Mouse (Mus musculus) kidney, adult 9 months (tissue): Measurements from ENCODE around the gene Col27a1.

Experiments
- DNase-seq: peaks from one replicate; pipeline ENCODE4 v3.0.0; 2022

Gene Col27a1

GRCm38 (mm10) chr4:63314063-63314462, 100.3 kb downstream of the Col27a1 start:
- no peak for DNase-seq

GRCm38 (mm10) chr4:63316076-63316746, 102.4 kb downstream of the Col27a1 start:
- no peak for DNase-seq

DNA sequence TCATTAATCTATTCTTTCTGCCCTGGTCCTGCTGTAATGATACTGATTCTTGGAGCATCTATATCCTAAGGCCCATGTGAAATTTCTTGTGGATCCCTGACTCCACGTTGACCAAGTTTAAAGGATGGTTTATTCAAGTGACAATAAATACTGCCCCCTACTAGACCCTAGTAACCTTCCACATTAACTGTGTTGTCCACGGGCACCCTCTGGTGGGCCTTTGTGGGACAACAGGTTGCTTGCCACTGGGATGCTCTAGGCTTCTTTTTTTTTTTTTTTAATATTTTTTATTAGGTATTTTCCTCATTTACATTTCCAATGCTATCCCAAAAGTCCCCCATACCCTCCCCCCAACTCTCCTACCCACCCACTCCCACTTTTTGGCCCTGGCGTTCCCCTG, 105.8 kb downstream of the Col27a1 start:
- DNase-seq, result peak; percentile 65

DNA sequence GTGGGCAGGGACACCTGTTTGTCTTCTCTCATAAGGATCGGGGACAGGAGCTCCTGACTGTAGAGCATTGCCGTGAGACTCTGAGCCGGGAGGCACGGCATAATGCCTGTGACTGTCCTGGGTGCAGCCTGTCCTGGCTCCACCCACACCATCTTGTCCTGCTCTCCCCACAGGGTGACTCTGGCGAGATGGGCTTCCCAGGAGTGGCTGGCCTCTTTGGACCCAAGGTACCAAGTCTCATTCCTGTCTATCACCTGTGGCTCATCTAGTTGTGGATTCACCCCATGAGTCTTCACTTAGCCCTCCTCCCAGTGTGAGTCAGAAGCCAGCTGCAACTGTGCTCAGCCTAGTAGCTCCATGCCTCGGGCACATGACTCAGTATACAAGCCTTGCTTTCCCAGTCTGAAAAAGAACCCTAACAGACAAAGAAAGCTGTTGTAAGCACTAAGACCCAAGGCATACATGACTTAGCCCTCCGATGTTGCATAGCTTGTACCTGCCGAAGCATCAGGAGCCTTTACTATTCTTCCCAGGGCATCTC, 109.5 kb downstream of the Col27a1 start:
- no peak for DNase-seq

GRCm38 (mm10) chr4:63333403-63333802, 119.6 kb downstream of the Col27a1 start:
- no peak for DNase-seq

- DNase-seq, result no peak
Measured at GRCm38 (mm10) chr4:63338414-63339076, 124.7 kb downstream of the Col27a1 start.

DNA sequence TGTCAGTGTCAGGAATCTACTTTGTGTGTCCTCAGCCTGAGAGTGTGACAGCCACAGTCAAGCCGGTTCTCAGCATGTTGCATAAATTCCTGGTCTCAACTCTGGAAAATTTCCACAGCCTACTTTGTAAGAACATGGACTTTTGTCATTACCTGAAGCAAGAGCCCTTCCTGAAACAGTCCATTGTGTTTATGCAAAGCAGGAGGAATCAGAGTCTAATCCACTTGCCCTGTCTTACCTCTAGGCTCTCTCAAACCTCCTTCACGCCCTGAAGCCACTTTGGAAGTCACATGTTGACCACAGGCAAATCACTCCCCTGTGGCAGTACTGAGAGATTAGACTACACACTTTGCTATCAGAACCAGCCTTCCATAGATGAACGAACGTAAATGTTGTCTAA, 128.7 kb downstream of the Col27a1 start:
- no peak for DNase-seq

DNA sequence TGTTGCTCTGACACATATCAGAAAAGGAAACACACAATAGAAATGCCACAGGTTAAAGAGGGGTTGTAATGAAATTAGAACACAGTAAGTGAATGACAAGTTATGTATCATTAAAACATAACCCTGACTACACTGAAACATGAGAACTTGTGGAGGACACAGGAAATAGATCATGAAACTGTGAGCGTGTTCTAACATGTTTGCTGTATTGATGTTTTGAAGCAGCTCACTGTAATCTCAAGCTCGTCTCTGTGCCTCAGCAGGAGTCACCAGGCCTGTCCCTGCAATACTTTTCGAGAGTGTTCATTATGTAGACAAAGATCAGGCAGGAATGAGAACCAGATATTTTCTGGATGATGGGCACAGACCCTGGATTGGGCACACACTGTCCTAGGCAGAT, 129.8 kb downstream of the Col27a1 start:
- DNase-seq, result no peak

DNA sequence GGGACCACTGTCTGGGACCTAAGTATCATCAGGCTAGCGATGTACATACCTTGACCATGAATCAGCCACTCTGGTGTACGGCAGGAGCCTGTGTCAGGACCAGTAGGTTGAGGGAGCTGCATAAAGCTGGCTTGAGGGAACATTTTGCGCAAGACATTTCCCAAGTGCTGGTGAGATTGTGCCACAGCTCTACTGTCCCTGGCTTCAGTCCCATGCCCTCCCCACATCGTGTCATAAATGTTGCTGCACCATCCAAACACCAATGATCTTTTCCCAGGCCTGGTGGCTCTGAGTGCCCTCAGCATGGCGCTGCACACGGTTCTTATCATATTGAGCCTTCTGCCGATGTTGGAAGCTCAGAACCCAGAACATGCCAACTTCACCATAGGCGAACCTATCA, 130.5 kb downstream of the Col27a1 start, which contains the start of gene Orm1:
Gene Orm1, plus strand, starts transcription at position 266 of the 400 bp plus-strand sequence.
- no peak for DNase-seq

- no peak for DNase-seq
Measured at GRCm38 (mm10) chr4:63345261-63345660, 131.5 kb downstream of the Col27a1 start.

GRCm38 (mm10) chr4:63346659-63347058, 132.9 kb downstream of the Col27a1 start:
- DNase-seq, result no peak

GRCm38 (mm10) chr4:63348524-63348923, 134.7 kb downstream of the Col27a1 start:
- no peak for DNase-seq

GRCm38 (mm10) chr4:63355877-63356665, 142.3 kb downstream of the Col27a1 start, which contains the start of gene Orm3:
TSS of gene Orm3 (plus strand) at chr4:63356162.
- no peak for DNase-seq

GRCm38 (mm10) chr4:63356981-63357570, 143.3 kb downstream of the Col27a1 start:
- no peak for DNase-seq

GRCm38 (mm10) chr4:63359861-63360260, 146.1 kb downstream of the Col27a1 start:
- DNase-seq, result no peak

GRCm38 (mm10) chr4:63362150-63362549, 148.3 kb downstream of the Col27a1 start, which contains the start of gene Orm2:
TSS of gene Orm2 (plus strand) at chr4:63362449.
- DNase-seq, result no peak

GRCm38 (mm10) chr4:63368577-63368976, 154.8 kb downstream of the Col27a1 start:
- peak; percentile 88 for DNase-seq

DNA sequence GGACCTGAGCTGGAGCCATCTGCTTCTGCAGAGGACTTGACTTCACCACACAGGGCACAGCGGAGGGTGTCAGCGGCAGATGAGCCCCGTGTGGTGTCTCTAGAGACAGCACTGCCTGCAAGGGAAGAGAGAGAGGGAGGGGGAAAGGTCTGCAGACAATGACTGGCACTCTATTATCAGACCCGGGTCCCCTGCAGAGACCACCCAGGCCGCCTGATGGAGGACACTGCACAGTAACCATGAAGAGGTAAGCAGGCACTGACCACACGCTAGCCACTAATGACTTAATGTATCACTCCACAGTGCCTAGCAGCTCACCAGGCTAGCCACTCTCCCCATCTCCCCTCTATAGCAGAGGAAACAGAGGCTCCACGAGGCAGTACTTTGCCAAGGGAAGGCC, 157.1 kb downstream of the Col27a1 start:
- DNase-seq, result no peak

- DNase-seq, result peak; percentile 15
Measured at GRCm38 (mm10) chr4:63371890-63372289, 158.1 kb downstream of the Col27a1 start.

- DNase-seq, result no peak
Measured at GRCm38 (mm10) chr4:63373404-63373803, 159.6 kb downstream of the Col27a1 start.

DNA sequence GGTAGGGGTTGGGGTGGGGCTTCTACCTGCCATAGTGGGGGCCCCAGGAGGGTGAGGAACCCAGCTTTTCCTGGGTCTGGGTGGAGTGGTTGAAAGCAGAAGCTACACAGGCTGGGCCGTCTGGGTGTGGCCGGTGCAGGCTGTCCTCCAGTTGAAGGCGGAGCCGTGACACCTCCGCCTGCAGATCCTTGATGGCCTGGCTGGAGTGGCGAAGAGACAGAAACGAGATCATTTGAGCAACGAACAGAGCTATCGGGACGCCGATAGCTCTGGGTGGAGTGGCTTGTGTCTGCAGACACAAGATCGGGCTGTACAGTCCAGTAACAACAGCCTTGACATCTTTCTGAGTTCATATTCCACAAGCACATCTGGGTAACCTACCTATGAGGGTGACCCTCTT, 160.5 kb downstream of the Col27a1 start:
- no peak for DNase-seq

- DNase-seq, result no peak
Measured at GRCm38 (mm10) chr4:63375367-63375766, 161.6 kb downstream of the Col27a1 start.

DNA sequence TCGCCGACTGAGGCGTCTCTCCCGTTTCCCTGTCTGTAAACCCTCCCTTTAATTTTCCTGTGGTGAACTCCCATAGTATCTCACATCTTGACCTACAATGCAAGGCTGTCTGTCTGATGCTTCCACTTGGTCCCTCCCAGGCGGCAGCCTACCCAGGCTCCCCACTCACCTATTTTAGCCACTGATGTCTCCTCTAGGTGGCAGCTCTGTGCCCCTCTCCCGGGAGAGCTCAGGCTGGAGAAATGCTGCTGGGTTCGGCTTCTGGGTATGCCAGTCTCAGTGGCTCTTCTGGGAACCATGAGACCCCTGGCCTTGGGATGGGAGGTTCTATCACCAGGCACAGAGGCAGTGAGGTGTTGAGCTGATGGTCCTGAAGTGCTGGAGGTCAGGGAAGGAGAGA, 163.7 kb downstream of the Col27a1 start:
- no peak for DNase-seq
